Mouse (Mus musculus): ENCODE data around the gene Ndufa4l2. TPM values are rescaled to one million over a fixed set of nuclear protein-coding genes. Genes with fewer than 3 reads are reported as not detected.
A peak's percentile ranks its signal among the peaks of the same experiment; 100 is the strongest.

The Ndufa4l2 gene
- polyA plus RNA-seq, 1 experiment from 2014 or later, result 24.4 TPM

DNA sequence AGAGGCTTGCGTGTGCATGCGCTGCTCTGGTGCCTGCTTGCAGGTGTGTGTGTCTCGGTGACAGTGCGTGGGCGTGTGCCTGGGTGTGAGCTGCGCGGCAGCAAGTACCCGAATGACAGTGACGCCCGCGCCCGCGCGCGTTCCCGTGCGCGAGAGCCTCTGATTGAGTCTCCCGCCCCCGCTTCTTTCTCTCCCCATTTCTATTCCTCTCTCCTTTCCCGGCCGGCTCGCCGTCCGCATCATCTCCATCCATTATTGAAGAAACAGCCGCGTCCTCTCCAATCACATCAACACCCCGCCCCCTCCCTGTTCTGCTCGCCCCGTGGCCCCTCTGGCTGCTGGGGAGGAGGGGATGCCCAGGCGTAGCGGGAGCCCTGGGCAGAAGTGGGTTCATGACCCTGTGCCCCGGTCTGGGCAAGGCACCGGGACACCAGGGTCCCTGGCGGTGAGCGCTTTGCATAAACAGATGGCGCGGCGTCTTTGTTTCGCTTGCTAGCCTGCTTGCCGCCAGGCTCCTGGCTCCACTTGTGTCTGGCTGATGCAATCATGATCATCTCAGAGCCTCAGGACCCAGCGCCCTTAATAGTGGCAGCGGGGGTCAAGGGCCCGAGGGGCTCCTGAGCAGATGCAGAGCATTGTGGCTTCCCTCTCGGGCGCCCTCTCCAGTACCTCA lies 3.0 kb upstream of the Ndufa4l2 start:
- H3K27ac ChIP-seq (replicated peaks), result peak overlapping the region; percentile 99
- under 1% methylated on average over 46 of the region's 46 CpGs for WGBS
- peak overlapping the region; percentile 42 for H3K4me3 ChIP-seq
- H3K4me2 ChIP-seq, result peak overlapping the region; percentile 97
- ATAC-seq (ENCODE audit: low FRiP score, low read depth), result peak; percentile 23
- H3K9ac ChIP-seq, result peak overlapping the region; percentile 65
- H3K27me3 ChIP-seq, result 0 out of 2 replicates have a peak, but pooled peaks cover 3% of the 10 kb centered on the region
- no peaks in the 10 kb centered on the region for H3K9me3 ChIP-seq
- peaks cover 91% of the 10 kb centered on the region for H3K4me1 ChIP-seq (replicated peaks)
- no peaks in the 10 kb centered on the region for H3K36me3 ChIP-seq

DNA sequence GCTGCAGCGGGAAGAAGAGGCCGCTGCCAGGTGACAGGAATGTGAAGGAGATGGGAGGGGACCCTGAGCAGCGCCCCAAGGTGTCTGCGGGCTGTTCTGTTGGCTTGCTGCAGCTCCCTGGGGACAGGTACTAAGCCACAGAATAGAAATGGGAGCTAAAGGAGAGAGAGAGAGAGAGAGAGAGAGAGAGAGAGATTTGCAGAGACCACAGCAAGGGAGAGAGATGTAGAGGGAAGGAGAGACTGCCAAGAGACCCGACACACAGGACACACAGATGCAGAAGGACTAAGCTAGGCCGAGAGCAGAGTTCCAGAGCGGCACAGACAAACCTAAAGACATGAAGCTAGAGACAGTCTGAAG lies 2.5 kb upstream of the Ndufa4l2 start:
- H3K4me1 ChIP-seq (replicated peaks), result peaks cover 96% of the 10 kb centered on the region

DNA sequence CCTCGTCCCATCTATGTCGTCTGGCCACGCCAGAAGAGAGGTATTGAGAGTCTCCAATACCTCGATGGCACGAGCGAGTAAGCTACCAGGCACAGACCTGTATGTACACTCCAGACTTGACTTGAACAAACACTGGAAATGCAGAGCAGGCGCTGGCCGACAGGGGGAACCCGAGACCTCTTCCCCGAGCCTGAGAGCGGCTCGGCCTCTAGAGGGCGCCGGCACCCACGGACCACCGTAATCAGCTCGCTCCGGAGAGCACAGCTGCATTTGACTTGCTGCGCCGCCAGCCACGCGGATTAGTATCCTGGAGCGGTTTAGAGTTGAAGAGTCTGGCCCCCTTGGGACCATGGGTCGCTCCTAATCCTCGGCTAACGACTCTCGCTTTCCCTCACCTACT lies 2.0 kb upstream of the Ndufa4l2 start:
- Histone ChIP-seq H3K9me3 (no peaks in the 10 kb centered on the region), H3K27me3 (no peaks in the 10 kb centered on the region), H3K9ac (peak overlapping the region; percentile 41), H3K36me3 (peaks cover 2% of the 10 kb centered on the region; the same call in 1 of the 2 replicates), H3K4me1 (replicated peaks) (peaks cover 94% of the 10 kb centered on the region), H3K4me3 (peak overlapping the region; percentile 9; the same call in 1 of the 2 replicates), H3K27ac (replicated peaks) (peak overlapping the region; percentile 99), H3K4me2 (peak overlapping the region; percentile 97)
- ATAC-seq (ENCODE audit: low FRiP score, low read depth), result peak; percentile 6; the same call in 1 of the 2 replicates
- WGBS, result under 1% methylated on average over 27 of the region's 27 CpGs

More for the DNA sequence above, 2.5 kb upstream of the Ndufa4l2 start:
- ATAC-seq (ENCODE audit: low FRiP score, low read depth), result no peak
- H3K4me3 ChIP-seq, result peak overlapping the region; percentile 42
- H3K27me3 ChIP-seq, result no peaks in the 10 kb centered on the region
- peak overlapping the region; percentile 65 for H3K9ac ChIP-seq
- H3K36me3 ChIP-seq, result no peaks in the 10 kb centered on the region
- H3K9me3 ChIP-seq, result no peaks in the 10 kb centered on the region
- peak overlapping the region; percentile 99 for H3K27ac ChIP-seq (replicated peaks)
- under 1% methylated on average over 7 of the region's 7 CpGs for whole genome bisulfite sequencing
- peak overlapping the region; percentile 97 for H3K4me2 ChIP-seq

- H3K4me2 ChIP-seq, result peak overlapping the region; percentile 97
- peak overlapping the region; percentile 99 for H3K27ac ChIP-seq (replicated peaks)
- H3K36me3 ChIP-seq, result peaks cover 9% of the 10 kb centered on the region
- no peaks in the 10 kb centered on the region for H3K9me3 ChIP-seq
- H3K4me3 ChIP-seq, result peak overlapping the region; percentile 9; the same call in 1 of the 2 replicates
- no peak for ATAC-seq (ENCODE audit: low FRiP score, low read depth)
- no peaks in the 10 kb centered on the region for H3K27me3 ChIP-seq
- WGBS, result 2% methylated on average over 16 of the region's 16 CpGs
- H3K4me1 ChIP-seq (replicated peaks), result peaks cover 86% of the 10 kb centered on the region
- peak overlapping the region; percentile 26 for H3K9ac ChIP-seq
These were observed 1.2 kb upstream of the Ndufa4l2 start for GRCm38 (mm10) chr10:127513501-127514091.

GRCm38 (mm10) chr10:127514111-127514698 lies 562 bp upstream of the Ndufa4l2 start:
- WGBS, result 19% methylated on average over 13 of the region's 13 CpGs
- Histone ChIP-seq H3K9me3 (no peaks in the 10 kb centered on the region), H3K4me1 (replicated peaks) (peaks cover 80% of the 10 kb centered on the region), H3K4me2 (peak overlapping the region; percentile 97; the same call in 1 of the 2 replicates), H3K4me3 (0 out of 2 replicates have a peak overlapping the region, but pooled peaks have one; percentile 9), H3K9ac (no peak overlapping the region), H3K27me3 (no peaks in the 10 kb centered on the region), H3K27ac (replicated peaks) (0 out of 2 replicates have a peak overlapping the region, but pooled peaks have one; percentile 99), H3K36me3 (peaks cover 10% of the 10 kb centered on the region)
- no peak for ATAC-seq (ENCODE audit: low FRiP score, low read depth)

DNA sequence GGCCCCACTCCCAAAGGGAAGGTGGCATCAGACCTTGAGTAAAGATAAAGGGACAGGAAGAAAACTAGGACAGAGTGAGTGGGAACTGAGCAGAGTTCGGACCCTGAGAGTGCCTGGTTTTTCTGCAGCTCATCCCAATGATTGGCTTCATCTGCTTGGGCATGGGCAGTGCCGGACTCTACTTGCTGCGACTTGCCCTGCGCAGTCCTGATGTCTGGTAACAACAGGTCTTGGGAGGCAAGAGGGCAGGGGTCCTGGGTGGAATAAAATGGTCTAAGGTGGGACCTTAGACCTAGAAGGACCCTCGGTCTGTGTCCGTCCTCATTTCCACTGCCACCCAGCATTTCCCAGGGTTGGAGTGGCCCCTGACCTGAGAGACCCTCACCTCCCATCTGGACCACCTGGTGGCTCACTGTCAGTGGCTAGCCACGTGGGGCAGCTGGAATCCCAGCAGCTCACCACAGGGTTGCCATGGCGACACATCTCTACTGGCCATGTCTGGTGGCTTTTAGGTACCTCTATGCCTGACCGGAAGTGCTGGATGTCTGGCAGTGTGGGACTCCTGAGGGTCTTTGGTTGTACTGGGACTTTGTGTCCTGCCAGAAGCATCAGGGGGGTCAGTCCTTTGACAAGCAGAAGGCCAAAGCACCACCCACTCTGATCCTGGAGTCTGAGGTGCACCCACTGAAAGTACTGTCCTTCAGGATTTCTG lies 660 bp downstream of the Ndufa4l2 start:
- Histone ChIP-seq H3K9ac (no peak overlapping the region), H3K27ac (replicated peaks) (no peak overlapping the region), H3K27me3 (no peaks in the 10 kb centered on the region), H3K4me2 (peak overlapping the region; percentile 6; the same call in 1 of the 2 replicates), H3K4me1 (replicated peaks) (peaks cover 68% of the 10 kb centered on the region), H3K9me3 (no peaks in the 10 kb centered on the region), H3K4me3 (no peak overlapping the region), H3K36me3 (peaks cover 10% of the 10 kb centered on the region)
- ATAC-seq (ENCODE audit: low FRiP score, low read depth), result no peak
- WGBS, result 25% methylated on average over 9 of the region's 9 CpGs

DNA sequence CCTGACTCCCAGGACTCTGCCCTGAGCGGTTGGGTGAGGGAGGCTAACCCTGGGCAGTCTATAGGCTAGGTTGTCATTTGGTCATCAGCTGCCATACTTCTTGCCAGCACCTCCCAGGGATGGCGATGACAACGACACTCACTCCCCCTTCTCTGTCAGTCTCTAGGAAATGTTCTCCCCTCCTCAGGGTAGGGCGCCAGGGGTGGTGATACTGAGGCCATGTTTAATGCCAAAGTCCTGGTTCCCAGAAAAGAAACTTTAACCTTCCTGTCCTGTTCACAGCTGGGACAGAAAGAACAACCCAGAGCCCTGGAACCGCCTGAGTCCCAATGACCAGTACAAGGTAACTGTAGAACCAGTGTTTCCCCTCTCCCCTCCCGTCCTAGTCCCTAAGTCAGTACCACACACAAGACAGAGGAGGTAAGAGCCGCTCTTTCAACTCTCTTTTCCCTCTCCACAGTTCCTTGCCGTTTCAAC lies 1.3 kb downstream of the Ndufa4l2 start:
- WGBS, result 26% methylated on average over 8 of the region's 8 CpGs
- Histone ChIP-seq H3K9me3 (no peaks in the 10 kb centered on the region), H3K27ac (replicated peaks) (no peak overlapping the region; the same call in 1 of the 2 replicates), H3K9ac (no peak overlapping the region), H3K4me1 (replicated peaks) (peaks cover 66% of the 10 kb centered on the region), H3K36me3 (peaks cover 10% of the 10 kb centered on the region), H3K4me3 (no peak overlapping the region), H3K27me3 (no peaks in the 10 kb centered on the region), H3K4me2 (peak overlapping the region; percentile 12; the same call in 1 of the 2 replicates)
- ATAC-seq (ENCODE audit: low FRiP score, low read depth), result no peak

GRCm38 (mm10) chr10:127516576-127517260 lies 2.0 kb downstream of the Ndufa4l2 start:
- ATAC-seq (ENCODE audit: low FRiP score, low read depth), result no peak
- Histone ChIP-seq H3K27me3 (no peaks in the 10 kb centered on the region), H3K4me2 (peak overlapping the region; percentile 12; the same call in 1 of the 2 replicates), H3K27ac (replicated peaks) (no peak overlapping the region; the same call in 1 of the 2 replicates), H3K36me3 (peaks cover 10% of the 10 kb centered on the region), H3K9me3 (no peaks in the 10 kb centered on the region), H3K4me3 (no peak overlapping the region), H3K9ac (no peak overlapping the region), H3K4me1 (replicated peaks) (peaks cover 66% of the 10 kb centered on the region)
- 7% methylated on average over 29 of the region's 30 CpGs for WGBS

- H3K27ac ChIP-seq (replicated peaks), result no peak overlapping the region
- no peak overlapping the region for H3K4me3 ChIP-seq
- H3K36me3 ChIP-seq, result peaks cover 10% of the 10 kb centered on the region
- 88% methylated on average over 22 of the region's 22 CpGs for WGBS
- H3K9me3 ChIP-seq, result no peaks in the 10 kb centered on the region
- no peak overlapping the region for H3K4me2 ChIP-seq
- H3K4me1 ChIP-seq (replicated peaks), result peaks cover 57% of the 10 kb centered on the region
- ATAC-seq (ENCODE audit: low FRiP score, low read depth), result no peak
- no peak overlapping the region for H3K9ac ChIP-seq
- H3K27me3 ChIP-seq, result no peaks in the 10 kb centered on the region
These were observed 3.2 kb downstream of the Ndufa4l2 start for GRCm38 (mm10) chr10:127517941-127518340.

- Histone ChIP-seq H3K27ac (replicated peaks) (no peak overlapping the region), H3K27me3 (no peaks in the 10 kb centered on the region), H3K4me3 (no peak overlapping the region), H3K9ac (no peak overlapping the region), H3K4me1 (replicated peaks) (peaks cover 44% of the 10 kb centered on the region), H3K36me3 (peaks cover 10% of the 10 kb centered on the region), H3K9me3 (no peaks in the 10 kb centered on the region), H3K4me2 (no peak overlapping the region)
- no peak for ATAC-seq (ENCODE audit: low FRiP score, low read depth)
- 83% methylated on average over 25 of the region's 26 CpGs for WGBS
These were observed 4.4 kb downstream of the Ndufa4l2 start for GRCm38 (mm10) chr10:127519041-127519701.
